Mouse (Mus musculus): ENCODE measurements around the gene Slc35e3. TPM values are rescaled to one million over a fixed set of nuclear protein-coding genes. Genes with fewer than 3 reads are reported as not detected.

The Slc35e3 gene
- total RNA-seq, 2 experiments from 2014 or later: 30.9 to 31.6 TPM

DNA sequence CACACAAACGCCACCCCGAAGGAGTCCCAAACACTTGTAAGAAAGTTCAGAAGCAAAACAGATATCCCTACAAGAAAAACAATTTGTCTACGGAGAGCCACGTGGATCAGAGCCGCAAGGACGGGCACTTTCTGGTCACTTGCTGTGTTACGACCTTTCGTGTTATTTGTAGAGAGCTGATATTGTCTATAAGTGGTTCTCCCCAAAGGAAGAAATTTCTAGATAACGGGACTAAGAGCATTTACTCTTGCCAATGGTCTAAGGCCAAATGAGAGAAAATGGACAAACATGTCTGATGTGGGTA lies 62.5 kb downstream of the Slc35e3 start:
- DNase-seq (ENCODE audit: extremely low spot score in 1 of 2, low spot score in 2 of 2): no peak
- intact Hi-C loops (cut with DNase I): loop anchor here (5.0 kb wide), 1 partner anchor 321 kb away; no protein-coding TSS in a partner anchor

Other genes with a start within 250 kb of the Slc35e3 start
- gene Cpm, start 116.9 kb downstream of the Slc35e3 start, total RNA-seq (2021): 1 to 10 TPM; 2.0 to 3.3 TPM
- 10 to 100 TPM; 39.5 to 42.1 TPM for gene Mdm2, start 35.6 kb downstream of the Slc35e3 start, total RNA-seq (2021)
- gene Nup107, start 46.3 kb upstream of the Slc35e3 start, total RNA-seq (2021): 10 to 100 TPM; 16.8 to 18.0 TPM
- gene Rap1b, start 99.7 kb upstream of the Slc35e3 start, total RNA-seq (2021): 10 to 100 TPM; 88.9 to 94.5 TPM

Measured in left cerebral cortex, postnatal 10 days (tissue).